Mouse (Mus musculus) ovary, postnatal 10 days (tissue): ENCODE measurements around the gene Slc30a1.
A peak's percentile ranks its signal among the peaks of the same experiment; 100 is the strongest.

Experiments used
- DNase-seq: peaks from one replicate; pipeline ENCODE4 v3.0.0; 2022; ENCODE audit warnings: low spot score

Gene Slc30a1

DNA sequence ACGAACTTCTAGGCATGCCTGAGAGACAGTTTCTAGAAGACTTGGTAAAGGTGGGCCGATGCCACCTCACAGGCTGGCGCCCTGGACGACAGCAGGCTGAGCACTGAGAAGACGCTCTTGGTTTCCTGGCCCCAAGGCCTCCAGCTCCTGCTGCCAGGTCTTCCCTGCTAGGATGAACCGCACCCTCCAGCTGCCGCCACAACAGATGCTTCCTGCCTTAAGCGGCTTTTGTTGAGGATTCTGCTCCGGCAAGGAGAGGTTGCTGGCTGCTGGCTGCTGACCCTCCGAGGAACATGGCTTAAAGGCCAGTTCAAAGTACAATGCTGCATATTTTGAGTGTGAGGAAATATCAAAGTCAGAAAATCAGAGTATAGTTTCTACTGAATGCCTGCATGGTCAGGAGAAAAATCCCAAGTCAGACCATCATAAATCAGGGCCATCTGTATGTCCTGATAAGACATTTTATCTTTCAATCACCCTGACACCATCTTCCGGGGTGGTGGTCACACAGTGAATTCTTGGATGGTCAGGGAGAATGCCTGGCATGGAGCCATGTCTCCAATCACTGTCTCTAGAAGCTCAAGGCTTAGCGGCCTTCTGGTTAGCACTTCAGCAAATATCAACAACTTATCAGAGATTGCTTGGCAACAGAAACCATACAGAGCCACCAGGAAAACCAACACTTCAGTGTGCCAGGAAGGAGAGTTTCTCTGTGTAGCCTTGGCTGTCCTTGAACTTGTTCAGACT, 9.6 kb upstream of the Slc30a1 start:
- no peak for DNase-seq

DNA sequence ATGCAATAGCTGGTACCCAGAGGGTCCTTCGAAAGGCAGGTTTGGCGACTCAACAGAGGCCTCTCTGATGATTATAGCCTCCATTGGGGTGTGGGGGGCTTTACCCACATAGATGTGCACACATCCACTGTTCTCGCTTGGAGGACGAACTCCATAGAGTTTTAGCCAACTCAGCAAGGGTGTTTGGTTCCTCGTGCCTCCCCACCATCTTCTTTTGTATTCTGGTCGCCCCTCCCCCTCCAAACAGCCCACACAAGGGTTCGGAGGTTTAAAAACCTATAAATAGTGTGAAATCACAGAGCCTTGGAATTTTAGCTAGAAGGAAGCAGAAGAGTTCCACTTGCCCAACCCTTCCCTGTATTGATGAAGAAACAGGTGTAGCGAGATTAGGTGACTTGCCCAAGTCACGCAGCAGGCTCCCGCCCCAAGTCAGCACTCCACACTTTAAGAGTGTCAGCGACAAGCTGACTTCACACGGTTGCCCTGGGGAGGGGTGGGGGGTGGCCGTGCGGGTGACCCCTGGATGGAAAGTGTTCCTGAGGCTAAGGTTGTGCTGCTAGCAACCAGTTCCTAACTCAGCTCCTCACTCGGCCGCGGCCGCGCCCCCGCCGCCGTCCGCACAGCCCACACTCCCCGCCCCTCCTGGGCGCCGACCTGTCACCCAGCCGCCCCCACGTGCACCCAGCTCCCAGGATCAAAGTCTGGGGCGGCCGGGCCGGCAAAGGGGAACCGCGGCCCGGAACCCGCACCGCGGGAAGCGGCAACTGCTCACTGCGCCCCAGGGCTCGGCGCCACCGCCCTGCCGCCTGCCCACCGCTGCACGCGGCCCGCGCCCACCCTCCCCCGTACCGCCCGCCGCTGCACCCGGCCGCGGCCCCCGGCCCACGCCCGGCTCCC, 682 bp upstream of the Slc30a1 start:
- no peak for DNase-seq

DNA sequence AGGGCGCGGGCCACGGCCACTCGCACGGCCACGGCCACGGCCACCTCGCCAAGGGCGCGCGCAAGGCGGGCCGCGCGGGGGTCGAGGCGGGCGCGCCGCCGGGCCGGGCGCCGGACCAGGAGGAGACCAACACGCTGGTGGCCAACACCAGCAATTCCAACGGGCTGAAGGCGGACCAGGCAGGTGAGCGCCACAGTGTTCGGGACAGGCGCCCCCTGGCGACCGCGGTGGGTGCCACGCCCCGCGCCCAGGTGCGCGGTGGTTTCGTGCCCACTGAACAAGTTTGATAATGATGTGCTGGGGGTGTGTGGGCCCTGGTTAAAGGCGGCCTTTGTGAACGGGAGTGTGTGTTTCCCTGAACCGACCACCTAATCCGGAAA, 854 bp downstream of the Slc30a1 start:
- peak; percentile 48 for DNase-seq

DNA sequence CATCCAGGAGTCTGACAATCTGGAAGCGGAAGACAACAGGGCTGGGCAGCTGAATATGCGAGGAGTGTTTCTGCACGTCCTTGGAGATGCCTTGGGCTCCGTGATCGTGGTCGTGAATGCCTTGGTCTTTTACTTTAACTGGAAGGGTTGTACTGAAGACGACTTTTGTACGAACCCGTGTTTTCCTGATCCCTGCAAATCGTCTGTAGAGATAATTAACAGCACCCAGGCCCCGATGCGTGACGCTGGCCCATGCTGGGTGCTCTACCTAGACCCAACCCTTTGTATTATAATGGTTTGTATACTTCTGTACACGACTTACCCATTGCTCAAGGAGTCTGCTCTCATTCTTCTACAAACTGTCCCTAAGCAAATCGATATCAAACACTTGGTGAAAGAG, 2.3 kb downstream of the Slc30a1 start:
- DNase-seq = no peak

DNA sequence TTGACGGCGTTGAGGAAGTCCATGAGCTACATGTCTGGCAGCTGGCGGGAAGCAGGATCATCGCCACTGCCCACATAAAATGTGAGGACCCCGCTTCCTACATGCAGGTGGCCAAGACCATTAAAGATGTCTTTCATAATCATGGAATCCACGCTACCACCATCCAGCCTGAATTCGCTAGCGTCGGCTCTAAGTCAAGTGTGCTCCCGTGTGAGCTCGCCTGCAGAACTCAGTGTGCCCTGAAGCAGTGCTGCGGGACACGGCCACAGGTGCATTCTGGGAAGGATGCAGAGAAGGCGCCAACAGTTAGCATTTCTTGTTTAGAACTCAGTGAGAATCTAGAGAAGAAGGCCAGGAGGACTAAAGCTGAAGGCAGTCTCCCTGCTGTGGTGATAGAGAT, 2.7 kb downstream of the Slc30a1 start:
- no peak for DNase-seq

DNA sequence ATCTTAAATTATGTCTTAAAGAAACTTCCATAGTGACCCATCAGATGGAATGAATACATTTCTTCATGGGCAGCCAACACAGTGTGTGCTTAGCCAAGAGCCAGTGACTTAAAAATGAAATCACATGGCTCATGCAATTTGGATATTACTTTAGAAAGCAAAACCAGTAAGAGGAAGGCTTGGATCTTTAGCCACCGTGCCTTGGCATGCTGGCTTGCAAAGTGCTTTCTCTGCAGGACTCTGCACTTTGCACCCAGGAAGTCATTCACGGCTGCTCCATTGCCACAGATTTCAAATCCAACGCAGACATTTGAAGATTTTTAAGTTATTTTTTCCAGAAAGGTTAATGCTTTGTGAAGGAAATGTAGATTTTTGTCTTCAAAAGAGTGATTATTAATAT, 4.1 kb downstream of the Slc30a1 start:
- DNase-seq = no peak

DNA sequence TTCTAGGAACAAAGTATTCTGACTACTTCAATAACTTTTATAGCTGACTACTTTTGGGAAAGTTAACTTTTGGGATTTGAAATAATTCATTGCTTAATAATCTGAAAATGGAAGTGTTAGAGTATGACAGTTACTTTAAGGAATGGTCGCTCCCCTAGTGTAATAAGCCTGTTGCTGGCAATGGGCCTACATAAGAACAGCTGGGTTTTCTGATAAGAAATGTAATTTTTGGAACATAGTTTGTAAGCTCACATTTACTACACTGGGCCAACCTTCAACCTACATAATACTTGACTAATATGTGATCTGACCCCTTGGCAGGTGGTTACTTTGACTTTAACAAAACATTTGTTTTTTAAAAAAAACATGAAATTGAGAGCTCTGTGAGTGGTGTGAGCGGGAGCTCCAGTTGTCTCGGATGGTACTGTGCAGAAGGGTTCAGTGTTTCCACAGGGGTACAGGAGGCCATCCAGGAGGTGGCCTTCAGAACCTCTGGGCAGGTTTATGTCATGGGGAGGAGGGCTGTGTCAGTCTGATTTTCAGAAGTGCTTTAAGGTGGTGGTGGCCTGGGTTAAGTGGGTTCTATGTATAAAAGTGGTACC, 4.6 kb downstream of the Slc30a1 start:
- DNase-seq = no peak

DNA sequence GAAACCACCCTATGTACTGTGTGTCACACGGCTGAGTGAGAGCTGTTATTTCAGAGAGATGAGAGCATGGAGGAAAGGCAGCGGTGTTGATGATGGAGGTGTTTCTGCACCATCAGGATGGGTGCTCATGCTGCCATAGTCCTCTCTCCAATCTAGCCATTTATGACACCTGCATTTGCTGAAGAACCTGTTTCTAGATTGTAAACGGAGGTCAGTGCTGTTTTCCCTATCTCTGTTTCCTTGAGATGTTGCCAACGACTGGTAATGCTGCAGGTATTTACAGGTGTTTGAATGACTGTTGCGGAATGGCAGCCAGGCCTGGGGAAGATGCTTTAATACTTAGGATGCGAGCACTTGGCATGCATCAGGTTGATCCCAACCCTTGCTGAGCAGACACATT, 8.1 kb downstream of the Slc30a1 start:
- DNase-seq = no peak

DNA sequence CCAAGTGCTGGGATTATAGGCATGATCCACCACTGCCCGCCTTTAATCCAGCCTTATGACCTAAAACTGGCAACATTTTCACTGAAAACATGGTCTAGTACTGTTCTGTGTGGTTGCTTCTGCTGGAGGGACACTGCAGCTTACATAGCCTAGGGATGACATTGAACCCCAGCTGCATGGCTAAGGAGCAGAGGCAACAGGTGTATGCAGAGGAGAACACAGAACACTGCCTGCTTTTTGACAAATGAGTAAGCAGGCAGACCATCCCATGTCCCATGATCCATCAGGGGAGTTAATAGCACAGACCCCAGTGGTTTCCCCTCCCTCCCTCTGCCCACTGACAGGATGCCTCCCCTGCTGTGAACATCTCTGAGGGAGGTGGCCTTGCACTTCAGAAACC, 9.0 kb downstream of the Slc30a1 start:
- DNase-seq = no peak

DNA sequence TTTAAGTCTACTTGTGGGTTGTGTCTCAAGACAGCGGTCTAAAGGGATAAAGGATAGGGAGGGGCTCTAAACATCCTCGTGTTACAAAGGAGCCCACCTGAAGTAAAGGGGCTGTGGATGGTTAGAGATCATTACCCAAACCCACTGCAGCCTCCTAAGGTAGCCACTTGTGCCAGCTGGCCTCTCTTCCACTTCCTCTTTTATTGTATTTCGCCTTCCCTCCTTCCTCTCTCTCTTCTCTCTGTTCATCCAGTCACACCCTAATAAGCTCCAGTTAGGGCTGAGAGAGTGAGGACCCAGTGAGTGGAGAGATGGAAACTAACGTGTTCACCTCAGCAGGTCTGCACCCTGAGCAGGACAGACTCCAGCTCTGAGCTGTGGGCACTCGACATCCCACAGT, 10.3 kb downstream of the Slc30a1 start:
- no peak for DNase-seq

DNA sequence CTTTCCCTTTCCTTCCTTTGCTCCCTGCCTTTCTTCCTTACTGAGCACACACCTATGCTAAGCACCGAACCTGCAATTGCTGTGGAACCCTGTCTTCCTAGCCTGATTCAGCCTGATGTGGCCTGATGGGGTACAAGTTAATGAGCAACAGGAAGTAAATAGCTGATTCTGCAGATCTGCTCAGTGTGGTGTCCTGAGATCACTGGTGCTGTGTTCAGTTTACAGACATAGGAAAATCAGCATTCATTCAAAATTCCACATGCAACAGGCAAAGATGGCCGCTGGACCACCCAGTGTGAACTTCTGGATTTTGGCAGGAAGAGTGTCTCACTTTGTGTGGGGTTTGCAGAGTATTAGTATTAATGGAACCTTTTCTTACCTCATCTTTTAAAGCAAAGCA, 12.8 kb downstream of the Slc30a1 start:
- DNase-seq = no peak

DNA sequence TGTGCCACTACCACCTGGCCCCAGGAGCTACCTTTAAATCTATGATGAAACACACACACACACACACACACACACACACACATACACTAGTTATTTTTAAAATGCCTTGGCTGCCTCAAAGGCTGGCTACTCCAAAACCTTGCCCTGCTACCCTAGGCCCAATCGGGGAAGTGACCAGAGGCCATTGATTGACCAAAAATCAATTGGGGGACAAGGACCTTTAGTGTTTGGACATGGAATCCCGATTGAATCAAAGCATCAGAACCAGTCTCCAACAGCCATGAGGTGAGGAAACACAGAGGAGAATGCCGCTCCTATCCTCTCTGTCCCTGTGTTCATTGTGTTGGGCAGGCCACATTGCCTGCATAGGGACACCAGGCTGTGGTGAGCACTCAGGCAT, 15.1 kb downstream of the Slc30a1 start:
- DNase-seq = no peak

DNA sequence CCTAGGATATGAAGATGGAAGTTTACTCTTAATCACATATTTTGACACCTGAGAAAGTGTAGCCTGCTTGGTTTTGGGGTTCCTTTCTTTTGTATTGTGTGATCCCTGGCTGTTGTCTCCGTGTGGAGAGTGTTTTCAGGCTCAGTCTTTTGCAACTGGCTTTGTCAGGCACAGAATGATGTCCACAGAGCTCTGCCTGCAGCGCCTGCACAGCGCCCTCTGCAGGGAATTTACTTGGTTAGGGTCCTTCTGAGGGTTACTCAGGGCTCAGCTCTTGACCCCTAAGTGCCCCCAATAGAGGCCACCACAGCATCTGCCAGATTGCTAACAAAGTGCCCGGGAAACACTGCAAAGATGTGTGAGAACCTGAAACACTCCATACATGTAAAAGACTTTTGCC, 18.9 kb downstream of the Slc30a1 start:
- no peak for DNase-seq

DNA sequence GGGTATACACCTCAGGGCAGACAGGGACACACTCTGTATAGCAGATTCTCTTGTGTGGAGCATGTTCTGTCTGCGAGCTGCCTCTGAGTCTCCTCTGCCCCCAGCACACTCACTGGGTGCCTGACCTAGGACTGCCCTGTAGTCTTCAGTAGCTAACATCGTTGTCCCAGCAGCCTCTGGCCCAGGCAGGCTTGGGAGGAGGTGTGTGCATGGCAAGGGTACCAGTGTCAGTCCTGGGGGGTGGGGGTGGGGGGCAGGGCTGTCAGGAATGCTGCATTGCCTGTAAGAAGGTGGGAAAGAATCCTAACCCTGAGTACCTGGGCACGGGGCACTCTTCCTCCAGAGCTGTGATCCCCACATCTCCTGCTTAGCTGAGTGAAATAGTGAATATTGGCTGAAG, 20.1 kb downstream of the Slc30a1 start:
- DNase-seq = no peak

DNA sequence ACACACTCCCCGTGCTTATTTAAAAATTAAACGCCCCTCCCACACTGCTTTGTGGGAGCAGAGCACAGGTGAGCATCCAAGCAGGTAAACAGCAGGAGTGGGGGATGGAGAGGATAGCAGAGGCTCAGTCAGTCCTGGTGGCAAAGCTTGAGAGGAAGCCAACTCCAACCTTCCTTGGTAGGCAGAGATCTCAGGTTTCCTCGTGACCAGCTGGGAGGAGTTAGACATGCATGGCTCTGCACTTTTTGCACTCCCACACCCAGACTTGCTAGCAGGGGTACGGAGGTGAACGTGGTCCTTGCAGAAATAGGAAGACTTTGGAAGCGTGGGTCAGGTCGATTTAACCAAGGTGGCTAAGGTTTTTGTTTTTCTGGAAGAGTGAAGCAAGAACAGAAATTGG, 21.8 kb downstream of the Slc30a1 start:
- DNase-seq = no peak

DNA sequence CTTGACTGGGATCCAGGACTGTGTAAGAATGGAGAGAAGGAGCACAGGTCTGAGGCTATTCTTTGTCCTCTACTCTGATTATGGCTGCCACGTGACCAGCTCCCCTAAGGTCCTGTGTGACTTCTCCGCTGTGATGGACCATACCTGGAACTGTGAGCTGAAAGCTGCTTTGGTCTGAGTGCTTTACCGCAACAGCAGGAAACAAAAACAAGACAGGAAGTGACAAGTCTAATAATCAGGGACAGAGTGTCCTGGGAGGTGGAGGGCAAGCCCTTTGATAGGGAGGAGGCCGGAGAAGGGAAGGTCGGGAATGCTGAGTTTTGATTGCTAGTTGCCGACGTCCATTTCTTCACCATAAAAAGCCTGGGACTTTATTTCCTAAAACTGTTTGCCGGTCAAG, 22.5 kb downstream of the Slc30a1 start:
- DNase-seq = no peak

DNA sequence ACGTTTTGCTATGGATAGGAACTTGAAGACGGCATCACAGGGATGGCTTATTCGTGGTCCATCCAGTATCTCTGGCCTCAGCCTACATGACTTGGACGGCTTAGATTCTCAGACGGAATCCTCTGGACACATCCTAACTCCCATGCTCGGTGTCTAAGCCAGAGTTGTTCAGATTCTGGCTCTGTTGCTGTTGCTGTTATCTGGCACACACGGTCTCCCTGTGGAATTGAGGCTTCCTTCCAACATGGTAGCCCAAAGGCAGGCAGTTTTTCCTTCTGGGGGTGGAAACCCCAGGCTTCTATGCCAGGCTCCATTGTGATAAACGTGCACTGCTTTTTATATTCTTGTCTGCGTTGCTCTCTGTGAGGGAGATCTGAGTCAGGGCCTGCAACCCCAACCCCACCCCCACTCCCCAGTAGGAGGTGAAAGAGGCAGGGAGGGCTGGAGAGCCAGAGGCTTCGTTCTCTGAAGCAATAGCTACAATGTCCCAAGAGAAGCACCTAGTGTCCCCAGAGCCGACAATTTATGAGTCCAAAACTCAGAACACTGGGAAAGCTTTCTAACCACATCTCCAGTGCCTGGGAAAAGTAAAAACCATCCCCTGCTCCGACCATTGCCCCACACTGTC, 23.4 kb downstream of the Slc30a1 start:
- DNase-seq = no peak

DNA sequence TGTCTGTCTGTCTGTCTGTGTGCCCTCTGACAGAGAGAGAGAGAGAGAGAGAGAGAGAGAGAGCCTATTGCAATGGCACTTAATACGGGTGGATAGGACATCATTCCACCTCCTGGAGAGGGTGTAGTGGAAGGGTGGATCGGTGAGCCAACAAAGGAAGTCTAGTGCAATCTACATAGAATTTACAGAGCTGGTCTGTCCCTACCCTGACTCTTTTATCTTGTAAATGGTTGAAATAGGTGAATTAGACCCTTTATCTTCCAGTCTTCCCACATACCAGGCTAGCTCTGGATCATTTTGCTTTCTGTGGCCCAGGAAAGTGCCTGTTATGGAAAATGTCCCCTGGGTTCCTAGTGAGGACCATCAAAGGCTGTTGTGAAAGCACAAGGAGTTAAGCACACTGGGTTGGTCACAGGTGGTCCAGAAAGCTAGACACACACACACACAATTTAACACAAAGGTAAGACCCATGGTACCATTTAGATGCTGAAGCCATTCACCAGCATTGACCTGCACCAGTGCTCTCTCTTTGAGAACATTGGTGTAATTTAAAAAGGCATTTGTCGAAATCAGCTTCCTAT, 24.0 kb downstream of the Slc30a1 start:
- no peak for DNase-seq

DNA sequence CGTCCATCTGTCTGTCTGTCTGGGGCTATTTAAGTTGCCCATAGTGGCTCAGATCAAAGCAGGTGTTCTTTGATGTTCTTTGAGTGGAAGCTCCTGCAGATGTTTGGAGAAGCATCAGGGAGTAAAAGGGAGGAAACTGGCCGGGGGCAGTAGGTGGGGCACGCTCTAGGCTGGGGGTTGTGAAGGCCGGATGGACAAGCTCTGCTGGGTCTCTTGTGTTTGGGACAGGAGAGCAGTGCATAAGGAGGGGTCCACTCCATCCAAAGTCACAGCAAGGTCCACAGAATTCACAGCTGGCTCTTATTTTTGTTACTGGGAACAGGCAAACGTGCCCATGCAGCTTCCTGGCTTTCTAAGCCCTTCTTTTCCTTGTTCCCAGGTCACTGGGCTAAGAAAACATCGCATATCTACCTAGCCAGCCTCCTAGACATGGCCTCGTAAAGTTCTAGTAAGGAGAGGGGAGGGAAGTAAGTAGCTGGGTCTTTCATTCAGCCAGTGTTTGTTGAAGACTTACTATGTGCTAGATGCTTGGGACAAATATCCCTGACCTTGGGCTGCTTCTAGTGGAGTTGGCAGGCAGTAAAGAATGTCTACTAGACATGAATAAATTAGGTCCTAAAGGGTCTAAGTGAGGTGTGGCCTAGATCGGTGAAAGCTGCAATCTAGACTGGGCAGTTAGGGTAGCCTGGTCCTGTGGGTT, 25.9 kb downstream of the Slc30a1 start:
- DNase-seq = no peak

DNA sequence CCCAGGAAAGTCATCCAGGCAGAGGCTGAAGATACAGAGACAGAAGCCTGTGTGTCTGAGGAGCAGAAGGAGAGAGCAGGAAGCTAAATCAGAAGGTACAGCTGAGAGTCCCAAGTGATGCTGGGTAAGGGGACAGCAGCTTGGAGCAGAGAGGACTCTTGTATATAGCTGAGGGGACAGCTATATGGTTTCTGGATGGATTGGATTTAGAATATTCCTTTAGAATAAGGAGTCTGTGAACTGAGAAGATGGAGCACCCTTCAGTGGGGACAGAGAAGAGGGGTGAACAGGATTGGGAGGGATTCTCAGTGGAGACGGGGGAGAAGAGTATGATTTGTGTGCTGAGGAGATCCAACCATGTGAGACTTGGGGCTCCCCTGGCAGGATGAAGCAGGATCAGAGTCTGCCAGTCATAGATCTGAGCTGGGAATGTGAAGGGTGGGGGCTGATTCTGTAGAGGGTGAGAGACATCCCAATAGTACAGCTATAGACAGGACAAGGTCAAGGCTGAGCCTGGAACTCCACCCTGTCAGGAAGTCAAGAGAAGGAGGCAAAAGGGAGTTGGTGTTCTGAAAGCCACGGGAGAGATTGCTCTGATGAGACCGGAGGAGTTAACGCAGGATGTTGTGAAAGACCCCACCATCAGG, 26.5 kb downstream of the Slc30a1 start:
- DNase-seq = no peak

DNA sequence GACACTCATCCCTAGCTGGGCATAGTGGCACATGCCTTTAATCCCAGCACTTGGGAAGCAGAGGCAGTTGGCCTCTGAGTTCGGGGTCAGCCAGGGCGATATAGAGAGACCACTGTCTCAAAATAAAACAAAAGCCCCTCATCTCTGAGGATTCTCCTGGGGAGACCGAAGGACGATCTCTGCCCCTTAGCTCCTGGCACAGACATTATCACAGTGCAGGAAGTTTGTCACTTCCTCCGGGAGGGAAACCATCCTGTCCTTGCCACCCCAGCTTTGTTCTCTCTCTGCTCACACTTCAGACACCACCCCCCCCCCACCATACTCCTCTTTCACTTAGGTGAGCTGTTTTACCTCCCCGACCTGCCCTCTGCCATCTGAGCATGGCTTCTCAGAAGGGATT, 37.1 kb downstream of the Slc30a1 start:
- DNase-seq = no peak
